Mouse (Mus musculus): Measurements from ENCODE around the gene Cdhr3. TPM values are rescaled to one million over a fixed set of nuclear protein-coding genes. Genes with fewer than 3 reads are reported as not detected.

The Cdhr3 gene
- polyA plus RNA-seq, 1 experiment from 2014 or later, result not detected

GRCm38 (mm10) chr12:33096017-33096416 lies 3.3 kb upstream of the Cdhr3 start:
- no peak for ATAC-seq (ENCODE audit: low FRiP score, low TSS enrichment)
- no peaks in the 10 kb centered on the region for H3K27me3 ChIP-seq (ENCODE audit: control insufficient read depth, insufficient read depth, low read length)
- H3K4me3 ChIP-seq (ENCODE audit: low read length), result no peak overlapping the region
- no peaks in the 10 kb centered on the region for H3K4me1 ChIP-seq (ENCODE audit: control insufficient read depth, insufficient read depth, low read length)
- no peaks in the 10 kb centered on the region for H3K9me3 ChIP-seq (ENCODE audit: control insufficient read depth, low read length)
- no peaks in the 10 kb centered on the region for H3K36me3 ChIP-seq (ENCODE audit: control insufficient read depth, insufficient read depth, low read length)
- H3K27ac ChIP-seq (ENCODE audit: low read depth, low read length), result no peak overlapping the region
- H3K4me2 ChIP-seq (replicated peaks; ENCODE audit: low read depth, low read length), result no peak overlapping the region
- 71% methylated on average over 3 of the region's 3 CpGs for WGBS
- no peak overlapping the region for H3K9ac ChIP-seq (ENCODE audit: low read depth, low read length)

- Histone ChIP-seq H3K9me3 (ENCODE audit: control insufficient read depth, low read length) (no peaks in the 10 kb centered on the region), H3K9ac (ENCODE audit: low read depth, low read length) (no peak overlapping the region), H3K4me1 (ENCODE audit: control insufficient read depth, insufficient read depth, low read length) (no peaks in the 10 kb centered on the region), H3K4me2 (replicated peaks; ENCODE audit: low read depth, low read length) (no peak overlapping the region), H3K36me3 (ENCODE audit: control insufficient read depth, insufficient read depth, low read length) (no peaks in the 10 kb centered on the region), H3K27me3 (ENCODE audit: control insufficient read depth, insufficient read depth, low read length) (no peaks in the 10 kb centered on the region), H3K27ac (ENCODE audit: low read depth, low read length) (no peak overlapping the region), H3K4me3 (ENCODE audit: low read length) (no peak overlapping the region)
- no peak for ATAC-seq (ENCODE audit: low FRiP score, low TSS enrichment)
- 81% methylated on average over 2 of the region's 2 CpGs for WGBS
Measured at GRCm38 (mm10) chr12:33092196-33092595, 479 bp downstream of the Cdhr3 start.

DNA sequence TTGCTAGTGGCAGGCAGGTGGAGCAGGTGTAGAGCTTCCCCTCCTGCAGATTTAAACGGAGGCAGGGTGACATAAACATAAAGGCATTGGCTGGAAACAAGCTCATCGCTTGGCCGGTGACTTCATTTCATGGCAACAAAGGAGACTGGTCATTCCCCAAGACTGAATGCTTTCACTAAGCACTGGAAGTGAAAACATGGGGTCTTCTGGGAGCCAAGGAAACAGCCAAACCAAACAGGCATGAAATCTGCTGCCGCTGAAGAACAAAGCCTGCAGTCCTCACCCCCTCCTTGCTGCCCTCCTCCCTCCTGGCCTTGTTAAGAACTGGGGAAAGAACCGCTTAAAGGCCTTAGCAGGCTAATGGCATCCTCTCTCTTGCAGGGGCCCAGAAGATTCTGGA lies 6.5 kb downstream of the Cdhr3 start:
- no peak overlapping the region for H3K9ac ChIP-seq (ENCODE audit: low read depth, low read length)
- H3K36me3 ChIP-seq (ENCODE audit: control insufficient read depth, insufficient read depth, low read length), result no peaks in the 10 kb centered on the region
- no peaks in the 10 kb centered on the region for H3K9me3 ChIP-seq (ENCODE audit: control insufficient read depth, low read length)
- H3K4me1 ChIP-seq (ENCODE audit: control insufficient read depth, insufficient read depth, low read length), result no peaks in the 10 kb centered on the region
- no peak for ATAC-seq (ENCODE audit: low FRiP score, low TSS enrichment)
- no peak overlapping the region for H3K4me2 ChIP-seq (replicated peaks; ENCODE audit: low read depth, low read length)
- no peaks in the 10 kb centered on the region for H3K27me3 ChIP-seq (ENCODE audit: control insufficient read depth, insufficient read depth, low read length)
- H3K27ac ChIP-seq (ENCODE audit: low read depth, low read length), result no peak overlapping the region
- 64% methylated on average over 5 of the region's 5 CpGs for WGBS
- H3K4me3 ChIP-seq (ENCODE audit: low read length), result no peak overlapping the region

DNA sequence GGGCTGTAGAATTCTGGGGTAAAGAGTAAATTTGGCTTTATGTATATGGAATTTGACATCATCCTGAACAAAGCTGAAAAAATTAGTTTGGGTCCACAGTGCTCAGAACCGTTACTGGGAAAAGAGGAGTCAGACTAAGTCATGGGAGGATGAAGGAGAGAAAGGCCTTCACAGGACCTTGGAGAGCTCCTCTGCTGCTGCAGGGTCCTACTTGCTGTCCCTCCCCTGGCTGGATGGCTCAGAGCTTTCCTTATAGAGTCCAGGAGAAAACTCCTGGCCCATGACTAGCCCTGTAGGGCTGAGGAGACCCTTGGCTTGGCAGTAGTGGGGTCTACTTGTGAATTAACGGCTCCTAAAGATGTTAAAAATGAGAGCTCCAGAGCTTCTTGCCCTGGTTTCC lies 8.0 kb downstream of the Cdhr3 start:
- H3K27me3 ChIP-seq (ENCODE audit: control insufficient read depth, insufficient read depth, low read length), result no peaks in the 10 kb centered on the region
- H3K4me2 ChIP-seq (replicated peaks; ENCODE audit: low read depth, low read length), result no peak overlapping the region
- no peak overlapping the region for H3K27ac ChIP-seq (ENCODE audit: low read depth, low read length)
- no peaks in the 10 kb centered on the region for H3K4me1 ChIP-seq (ENCODE audit: control insufficient read depth, insufficient read depth, low read length)
- ATAC-seq (ENCODE audit: low FRiP score, low TSS enrichment), result peak; percentile 46; the same call in 1 of the 2 replicates
- no peaks in the 10 kb centered on the region for H3K9me3 ChIP-seq (ENCODE audit: control insufficient read depth, low read length)
- no peak overlapping the region for H3K4me3 ChIP-seq (ENCODE audit: low read length)
- WGBS, result 25% methylated on average over 2 of the region's 2 CpGs
- no peak overlapping the region for H3K9ac ChIP-seq (ENCODE audit: low read depth, low read length)
- no peaks in the 10 kb centered on the region for H3K36me3 ChIP-seq (ENCODE audit: control insufficient read depth, insufficient read depth, low read length)

DNA sequence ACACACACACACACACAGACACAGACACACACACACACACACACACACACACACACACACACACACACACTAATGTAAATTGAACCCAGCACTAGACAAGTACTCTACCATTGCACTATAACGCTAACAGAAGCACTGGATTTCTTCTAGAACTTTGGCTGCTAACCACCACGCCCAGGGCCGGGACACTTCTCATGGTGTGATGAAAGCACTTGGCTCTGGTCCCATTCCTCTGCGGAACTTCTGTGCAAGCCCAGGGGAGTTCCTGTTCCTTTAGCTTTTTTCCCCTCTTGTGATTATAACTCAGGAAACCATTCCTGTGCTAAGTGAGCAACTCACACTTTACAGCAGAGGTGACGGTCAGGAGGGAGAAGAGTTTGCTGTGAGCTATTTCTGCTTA lies 9.3 kb downstream of the Cdhr3 start:
- H3K27me3 ChIP-seq (ENCODE audit: control insufficient read depth, insufficient read depth, low read length), result no peaks in the 10 kb centered on the region
- no peak overlapping the region for H3K9ac ChIP-seq (ENCODE audit: low read depth, low read length)
- no peaks in the 10 kb centered on the region for H3K36me3 ChIP-seq (ENCODE audit: control insufficient read depth, insufficient read depth, low read length)
- no peaks in the 10 kb centered on the region for H3K4me1 ChIP-seq (ENCODE audit: control insufficient read depth, insufficient read depth, low read length)
- no peak overlapping the region for H3K4me3 ChIP-seq (ENCODE audit: low read length)
- H3K4me2 ChIP-seq (replicated peaks; ENCODE audit: low read depth, low read length), result no peak overlapping the region
- H3K9me3 ChIP-seq (ENCODE audit: control insufficient read depth, low read length), result no peaks in the 10 kb centered on the region
- 44% methylated on average over 5 of the region's 5 CpGs for WGBS
- no peak overlapping the region for H3K27ac ChIP-seq (ENCODE audit: low read depth, low read length)
- no peak for ATAC-seq (ENCODE audit: low FRiP score, low TSS enrichment)

GRCm38 (mm10) chr12:33076309-33076708 lies 16.4 kb downstream of the Cdhr3 start:
- no peak for ATAC-seq (ENCODE audit: low FRiP score, low TSS enrichment)
- H3K4me3 ChIP-seq (ENCODE audit: low read length), result no peak overlapping the region
- H3K27ac ChIP-seq (ENCODE audit: low read depth, low read length), result no peak overlapping the region
- no peaks in the 10 kb centered on the region for H3K36me3 ChIP-seq (ENCODE audit: control insufficient read depth, insufficient read depth, low read length)
- no peaks in the 10 kb centered on the region for H3K4me1 ChIP-seq (ENCODE audit: control insufficient read depth, insufficient read depth, low read length)
- H3K4me2 ChIP-seq (replicated peaks; ENCODE audit: low read depth, low read length), result no peak overlapping the region
- WGBS, result 57% methylated on average over 3 of the region's 3 CpGs
- no peak overlapping the region for H3K9ac ChIP-seq (ENCODE audit: low read depth, low read length)
- H3K9me3 ChIP-seq (ENCODE audit: control insufficient read depth, low read length), result no peaks in the 10 kb centered on the region
- H3K27me3 ChIP-seq (ENCODE audit: control insufficient read depth, insufficient read depth, low read length), result no peaks in the 10 kb centered on the region

- H3K4me1 ChIP-seq (ENCODE audit: control insufficient read depth, insufficient read depth, low read length), result no peaks in the 10 kb centered on the region
- 65% methylated on average over 8 of the region's 8 CpGs for WGBS
- no peak overlapping the region for H3K4me2 ChIP-seq (replicated peaks; ENCODE audit: low read depth, low read length)
- no peak overlapping the region for H3K27ac ChIP-seq (ENCODE audit: low read depth, low read length)
- H3K9ac ChIP-seq (ENCODE audit: low read depth, low read length), result no peak overlapping the region
- H3K27me3 ChIP-seq (ENCODE audit: control insufficient read depth, insufficient read depth, low read length), result no peaks in the 10 kb centered on the region
- H3K9me3 ChIP-seq (ENCODE audit: control insufficient read depth, low read length), result no peaks in the 10 kb centered on the region
- no peaks in the 10 kb centered on the region for H3K36me3 ChIP-seq (ENCODE audit: control insufficient read depth, insufficient read depth, low read length)
- no peak for ATAC-seq (ENCODE audit: low FRiP score, low TSS enrichment)
- H3K4me3 ChIP-seq (ENCODE audit: low read length), result no peak overlapping the region
Measured at GRCm38 (mm10) chr12:33071901-33072672, 20.6 kb downstream of the Cdhr3 start.

GRCm38 (mm10) chr12:33068977-33069376 lies 23.7 kb downstream of the Cdhr3 start:
- Histone ChIP-seq H3K4me2 (replicated peaks; ENCODE audit: low read depth, low read length) (no peak overlapping the region), H3K4me3 (ENCODE audit: low read length) (no peak overlapping the region), H3K4me1 (ENCODE audit: control insufficient read depth, insufficient read depth, low read length) (no peaks in the 10 kb centered on the region), H3K9me3 (ENCODE audit: control insufficient read depth, low read length) (no peaks in the 10 kb centered on the region), H3K9ac (ENCODE audit: low read depth, low read length) (no peak overlapping the region), H3K27me3 (ENCODE audit: control insufficient read depth, insufficient read depth, low read length) (no peaks in the 10 kb centered on the region), H3K27ac (ENCODE audit: low read depth, low read length) (no peak overlapping the region), H3K36me3 (ENCODE audit: control insufficient read depth, insufficient read depth, low read length) (no peaks in the 10 kb centered on the region)
- ATAC-seq (ENCODE audit: low FRiP score, low TSS enrichment), result no peak
- WGBS, result 32% methylated on average over 2 of the region's 2 CpGs

DNA sequence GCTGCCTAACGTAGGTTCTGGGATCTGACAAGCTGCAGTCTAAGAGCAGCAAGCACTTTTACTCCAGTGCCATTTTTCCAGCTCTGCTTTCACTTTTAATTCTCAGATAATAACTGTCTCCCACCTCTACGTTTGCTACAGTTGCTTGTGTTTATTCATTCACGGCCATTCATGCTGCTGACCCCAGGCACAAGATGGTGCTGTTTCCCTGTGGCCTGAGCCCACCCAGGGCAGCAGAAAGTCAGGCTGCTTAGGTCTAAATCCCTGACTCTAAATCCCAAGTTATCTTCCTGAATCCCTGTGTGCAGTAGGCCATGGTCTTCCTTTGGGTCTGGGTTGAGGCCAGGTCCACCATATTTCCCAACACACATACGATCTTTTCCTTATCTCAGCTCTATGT lies 26.3 kb downstream of the Cdhr3 start:
- Histone ChIP-seq H3K36me3 (ENCODE audit: control insufficient read depth, insufficient read depth, low read length) (no peaks in the 10 kb centered on the region), H3K27me3 (ENCODE audit: control insufficient read depth, insufficient read depth, low read length) (no peaks in the 10 kb centered on the region), H3K4me2 (replicated peaks; ENCODE audit: low read depth, low read length) (no peak overlapping the region), H3K9ac (ENCODE audit: low read depth, low read length) (no peak overlapping the region), H3K9me3 (ENCODE audit: control insufficient read depth, low read length) (no peaks in the 10 kb centered on the region), H3K27ac (ENCODE audit: low read depth, low read length) (no peak overlapping the region), H3K4me1 (ENCODE audit: control insufficient read depth, insufficient read depth, low read length) (no peaks in the 10 kb centered on the region), H3K4me3 (ENCODE audit: low read length) (no peak overlapping the region)
- 63% methylated on average over 4 of the region's 4 CpGs for WGBS
- no peak for ATAC-seq (ENCODE audit: low FRiP score, low TSS enrichment)

Measured in kidney, embryonic 14.5 days (tissue).